Mouse (Mus musculus) B cell, adult 2 months (primary cell): Measurements from ENCODE around the gene Gm35315.
"Not testable (repeated sequence)": the region's sequence is repeated elsewhere in the genome, so short reads cannot be mapped to it uniquely, and the experiment has no call there.

ENCODE experiments used
- DNase-seq, 2 experiments: peaks; one replicate each; pipeline ENCODE4 v3.0.0; 2022

Gm35315 gene

DNA sequence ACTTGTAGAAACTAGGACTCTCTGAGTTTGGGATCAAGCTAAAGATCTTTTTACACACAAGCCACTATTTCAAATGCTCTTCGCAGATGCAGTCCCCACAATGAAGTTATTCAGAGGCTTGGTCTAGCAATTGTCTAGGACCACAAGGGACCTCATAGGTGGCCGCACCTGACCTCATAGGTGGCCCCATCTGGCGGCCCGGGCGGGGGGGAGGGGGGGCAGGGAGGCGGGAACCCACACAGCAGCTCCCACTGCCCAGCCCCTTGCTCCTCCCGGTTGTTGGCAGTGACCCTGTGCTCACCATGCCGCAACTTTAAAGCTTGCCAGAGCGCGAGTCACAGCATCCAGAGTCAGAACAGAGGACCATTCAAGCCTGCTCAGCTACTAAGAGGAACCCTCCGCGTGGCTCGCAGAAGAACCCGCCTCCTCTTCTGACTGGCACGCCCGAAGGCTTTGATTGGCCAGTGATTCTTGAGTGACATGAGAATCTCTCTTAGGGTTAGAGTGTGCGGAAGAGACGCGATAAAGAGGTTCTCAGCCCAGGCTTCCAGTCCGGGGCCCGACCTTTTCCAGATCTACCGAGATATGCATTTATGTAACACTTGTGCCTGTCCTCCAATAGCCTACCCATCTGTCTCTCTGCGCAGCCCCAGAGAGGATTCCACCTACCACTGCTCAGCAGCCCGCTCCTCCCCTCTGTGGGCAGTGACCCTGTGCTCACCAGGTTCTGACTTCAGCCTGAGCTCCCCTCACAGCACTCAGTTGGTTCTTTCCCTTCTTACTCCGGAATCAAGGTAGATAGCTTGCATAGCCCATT is at the start of gene Gm35315:
Gene Gm35315 (minus strand): TSS at position 391 of the 817 bp plus-strand sequence.
- peak; percentile 82 to 84 for DNase-seq

DNA sequence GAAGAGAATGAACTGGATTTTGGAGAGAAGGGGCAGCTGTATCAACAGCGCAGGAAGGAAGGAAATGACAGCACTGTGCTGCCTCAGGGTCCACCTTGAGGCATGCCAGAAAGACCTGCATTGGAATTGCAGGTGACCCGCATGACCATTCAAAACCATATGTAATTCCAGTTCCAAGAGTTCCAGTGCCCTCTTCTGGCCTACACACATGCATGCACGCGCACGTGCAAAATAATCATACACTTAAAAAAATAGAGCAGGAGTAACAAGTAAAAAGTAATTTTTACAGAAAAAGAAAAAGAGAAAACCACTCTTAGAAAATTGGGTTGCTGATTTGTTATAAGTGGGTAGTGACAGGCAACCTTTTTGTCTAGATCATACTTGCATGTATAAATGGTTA is 48.8 kb upstream of the Gm35315 start:
- DNase-seq = peak; percentile 25 to 33

DNA sequence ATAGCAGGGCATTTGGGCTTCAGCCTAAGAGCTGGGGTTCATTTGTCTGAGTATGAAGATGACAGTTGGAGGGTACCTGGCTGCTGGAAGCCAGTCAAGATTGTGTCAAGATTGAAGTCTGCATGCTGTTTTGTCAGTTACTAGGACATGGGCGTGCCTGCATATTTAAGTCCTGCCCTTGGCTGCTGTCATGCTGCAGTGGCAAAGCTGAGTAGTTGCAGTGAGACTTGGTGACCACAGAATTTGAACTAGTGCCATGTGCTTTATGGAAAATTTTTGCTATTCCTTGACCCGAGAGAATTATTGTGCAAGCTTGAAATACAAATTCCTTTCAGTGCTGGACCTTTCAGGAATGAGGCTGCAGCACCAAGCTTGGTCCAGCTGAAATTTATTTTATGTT is 48.1 kb upstream of the Gm35315 start:
- no peak for DNase-seq

DNA sequence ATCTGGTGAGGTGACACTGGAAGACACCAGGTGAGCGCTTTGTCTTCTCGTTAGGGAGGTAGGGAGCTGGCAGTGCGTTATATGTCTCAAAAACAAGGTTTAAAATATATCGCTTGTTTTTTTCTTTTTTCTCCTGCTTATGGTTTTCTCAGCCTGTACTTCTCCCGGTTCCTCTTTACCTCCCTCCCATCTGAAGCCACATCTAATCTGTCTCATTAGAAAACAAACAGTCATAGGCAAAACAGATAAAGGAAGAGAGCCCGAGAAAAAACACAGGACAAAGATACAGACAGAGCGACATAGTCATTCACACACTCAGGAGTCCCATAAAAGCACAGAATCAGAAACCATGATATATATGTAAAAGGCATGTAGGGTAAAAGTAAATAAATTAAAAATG is 46.2 kb upstream of the Gm35315 start:
- no peak for DNase-seq

DNA sequence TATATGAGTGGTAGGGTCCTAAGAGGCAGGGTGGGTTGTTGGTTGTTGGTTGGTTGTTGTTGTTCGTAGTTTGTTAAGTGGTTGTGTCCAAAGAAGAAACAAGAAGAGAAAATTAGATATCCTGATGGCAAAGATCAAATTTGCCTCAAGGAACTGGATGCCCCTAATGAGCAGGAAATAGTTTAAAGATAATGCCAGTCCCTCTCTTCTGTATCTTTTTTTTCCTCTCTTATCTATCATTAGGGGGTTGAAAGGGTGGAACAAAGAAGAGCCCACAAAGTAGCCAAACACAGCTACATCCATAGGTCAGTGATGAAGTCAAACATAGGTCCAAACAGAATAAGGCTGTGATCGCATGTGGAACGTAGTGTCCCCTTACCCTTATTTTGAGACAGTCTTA is 45.1 kb upstream of the Gm35315 start:
- no peak for DNase-seq

DNA sequence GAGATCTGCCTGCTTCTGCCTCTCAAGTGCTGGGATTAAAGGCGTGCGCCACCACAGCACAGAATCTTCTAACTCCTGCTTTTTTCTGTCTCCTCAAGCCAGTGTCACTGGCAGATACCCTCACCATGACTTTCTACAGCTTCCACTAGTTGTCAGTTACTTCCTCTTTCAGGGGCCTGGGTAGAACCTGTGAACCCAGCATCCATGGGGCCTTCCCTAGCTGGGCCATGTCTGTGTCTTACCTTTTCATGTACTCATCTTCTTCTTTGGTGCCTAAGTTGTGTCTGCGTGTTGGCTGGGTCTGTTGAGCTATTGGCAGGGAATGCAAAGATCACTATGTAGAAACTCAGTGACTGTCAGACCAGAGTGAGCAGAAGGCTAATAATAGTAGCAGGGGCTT is 43.6 kb upstream of the Gm35315 start:
- peak; percentile 5 to 38 for DNase-seq

DNA sequence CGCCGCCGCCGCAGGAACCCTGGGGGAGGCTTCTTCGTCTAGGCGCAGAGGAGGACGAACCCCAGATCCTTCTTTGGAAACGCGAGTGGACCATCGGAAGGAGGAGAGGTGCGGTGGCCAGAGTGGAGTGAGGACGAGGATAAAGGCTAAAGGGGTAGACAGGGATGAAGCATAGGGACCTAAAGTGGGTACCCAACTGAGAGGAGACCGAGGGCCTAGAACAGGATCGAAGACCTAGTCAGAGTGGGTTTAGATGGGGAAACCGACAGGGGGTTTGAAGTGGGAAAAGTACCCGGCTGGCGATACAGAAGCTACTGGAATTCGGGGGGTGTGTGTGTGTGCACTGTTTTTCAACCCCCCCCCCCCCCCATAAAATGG is 41.9 kb upstream of the Gm35315 start:
- no peak for DNase-seq

DNA sequence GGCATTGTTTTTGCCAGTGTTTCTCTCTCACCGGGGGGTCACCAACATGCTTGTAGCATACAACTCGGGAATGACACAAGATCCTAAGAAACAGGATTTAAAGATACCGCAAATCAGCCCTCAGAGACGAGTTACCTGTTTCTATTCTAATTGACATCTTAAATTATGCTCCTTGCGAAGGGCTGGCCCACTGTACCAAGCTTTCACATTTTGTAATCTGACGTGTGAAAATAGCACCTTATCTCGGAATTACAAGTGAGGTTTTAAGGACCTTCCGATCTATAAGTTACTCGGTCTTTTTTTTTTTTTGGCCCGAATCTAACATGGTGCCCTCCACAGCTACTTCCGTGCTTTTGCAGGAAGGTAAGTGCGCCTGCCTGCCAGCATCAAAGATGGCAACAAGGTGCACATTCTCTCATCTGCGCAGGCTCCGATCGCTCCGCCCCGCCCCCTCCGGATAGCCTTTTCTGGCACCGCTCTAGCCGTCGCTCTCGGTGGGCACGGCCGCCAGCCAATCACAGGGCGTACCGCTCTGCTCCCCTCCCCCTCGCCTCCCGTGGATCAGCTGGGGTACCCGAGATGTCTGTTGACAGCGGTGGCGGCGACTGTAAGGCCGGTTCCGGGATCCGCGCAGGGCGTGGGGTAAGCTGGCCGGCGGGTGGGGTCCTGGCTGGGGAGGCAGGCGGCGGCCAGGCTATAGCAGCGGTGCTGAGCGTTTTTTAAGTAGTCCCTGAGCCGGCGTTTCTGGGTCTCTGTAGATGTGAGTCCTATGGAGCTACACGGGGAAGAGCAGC is 41.3 kb upstream of the Gm35315 start, which contains the start of gene Chfr:
Gene Chfr (plus strand): TSS at position 550 of the 794 bp plus-strand sequence.
- peak; percentile 99 for DNase-seq

- DNase-seq = not testable (repeated sequence)
Observed at GRCm38 (mm10) chr5:110122380-110122779, 28.2 kb upstream of the Gm35315 start.

- DNase-seq = peak; percentile 82 to 84
Observed at GRCm38 (mm10) chr5:110109991-110110441, 15.8 kb upstream of the Gm35315 start, which contains the start of gene Zfp605. Gene Zfp605 (plus strand): TSS chr5:110110092.

GRCm38 (mm10) chr5:110108305-110108628 is 14.0 kb upstream of the Gm35315 start:
- DNase-seq = peak; percentile 94 to 96

- DNase-seq = peak; percentile 86
Observed at GRCm38 (mm10) chr5:110107581-110108304, 13.5 kb upstream of the Gm35315 start, which contains the start of gene Gtpbp6. Gene Gtpbp6 (minus strand): TSS chr5:110108197.

DNA sequence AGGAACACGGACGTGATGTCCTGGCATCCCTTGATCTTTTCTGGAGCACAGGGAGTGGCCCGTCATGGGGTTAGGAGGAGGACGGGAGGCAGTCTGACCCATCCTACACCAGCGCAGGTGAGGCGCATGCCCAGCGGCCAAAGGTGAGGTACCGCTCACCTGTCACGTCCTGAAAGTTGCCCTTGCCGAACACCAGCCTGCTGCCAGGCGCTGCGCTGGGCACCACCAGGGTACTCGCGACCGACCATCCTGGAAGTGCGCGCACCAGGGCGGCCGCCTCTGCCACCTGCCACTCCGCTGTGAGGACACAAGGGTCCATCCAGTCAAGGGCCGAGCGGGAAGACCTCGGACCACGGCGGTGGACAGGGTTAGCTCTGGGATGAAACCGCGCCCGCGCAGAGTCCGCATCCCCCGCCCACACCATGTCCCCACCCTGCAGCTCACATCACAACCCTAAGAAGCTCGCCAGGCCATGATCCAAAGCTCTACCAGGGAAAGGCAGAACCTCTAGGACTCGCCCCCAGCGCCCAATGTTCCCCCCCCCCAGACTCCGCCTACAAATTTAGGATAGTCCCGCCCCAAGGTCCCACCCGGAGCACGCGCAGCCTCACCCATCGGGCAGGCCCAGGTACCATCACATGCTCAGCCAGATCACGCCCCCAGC is 12.8 kb upstream of the Gm35315 start:
- peak; percentile 17 to 24 for DNase-seq

GRCm38 (mm10) chr5:110106140-110106871 is 12.1 kb upstream of the Gm35315 start:
- peak in 1 of 2 experiments; percentile 2 for DNase-seq

DNA sequence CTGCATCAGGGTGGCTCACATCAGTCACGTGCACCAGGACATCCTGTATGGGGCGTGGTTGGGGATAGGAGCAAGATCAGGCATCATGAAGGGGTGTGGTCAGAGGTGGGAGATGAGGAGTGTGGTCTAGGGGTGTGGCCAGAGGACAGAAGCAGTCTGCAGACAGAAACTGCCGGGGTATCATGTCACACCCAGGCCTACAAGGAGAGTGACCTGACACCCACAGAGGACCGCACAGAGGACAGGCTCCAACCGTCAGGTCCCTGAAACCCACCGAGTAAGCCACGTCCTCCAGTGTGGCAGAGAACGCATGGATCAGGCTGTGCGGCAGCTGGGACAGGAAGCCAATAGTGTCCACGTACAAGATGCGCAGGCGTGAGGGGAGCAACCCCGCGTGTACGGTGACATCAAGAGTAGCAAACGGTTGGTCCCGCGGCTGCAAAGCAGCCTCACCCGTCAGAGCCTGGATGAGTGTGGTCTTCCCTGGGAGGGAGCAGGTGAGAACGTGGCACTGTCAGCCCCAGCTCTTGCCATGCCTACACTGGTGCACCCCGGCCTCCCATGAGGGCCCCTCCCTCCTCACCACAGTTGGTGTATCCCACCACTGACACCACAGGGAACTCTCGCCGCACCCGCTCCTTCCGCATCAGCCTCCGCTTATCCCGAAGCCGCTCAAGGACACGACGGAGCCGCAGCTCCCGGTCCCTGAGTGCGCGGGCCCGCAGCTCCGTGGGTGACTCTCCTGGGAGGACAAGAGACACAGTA is 10.6 kb upstream of the Gm35315 start:
- no peak for DNase-seq

DNA sequence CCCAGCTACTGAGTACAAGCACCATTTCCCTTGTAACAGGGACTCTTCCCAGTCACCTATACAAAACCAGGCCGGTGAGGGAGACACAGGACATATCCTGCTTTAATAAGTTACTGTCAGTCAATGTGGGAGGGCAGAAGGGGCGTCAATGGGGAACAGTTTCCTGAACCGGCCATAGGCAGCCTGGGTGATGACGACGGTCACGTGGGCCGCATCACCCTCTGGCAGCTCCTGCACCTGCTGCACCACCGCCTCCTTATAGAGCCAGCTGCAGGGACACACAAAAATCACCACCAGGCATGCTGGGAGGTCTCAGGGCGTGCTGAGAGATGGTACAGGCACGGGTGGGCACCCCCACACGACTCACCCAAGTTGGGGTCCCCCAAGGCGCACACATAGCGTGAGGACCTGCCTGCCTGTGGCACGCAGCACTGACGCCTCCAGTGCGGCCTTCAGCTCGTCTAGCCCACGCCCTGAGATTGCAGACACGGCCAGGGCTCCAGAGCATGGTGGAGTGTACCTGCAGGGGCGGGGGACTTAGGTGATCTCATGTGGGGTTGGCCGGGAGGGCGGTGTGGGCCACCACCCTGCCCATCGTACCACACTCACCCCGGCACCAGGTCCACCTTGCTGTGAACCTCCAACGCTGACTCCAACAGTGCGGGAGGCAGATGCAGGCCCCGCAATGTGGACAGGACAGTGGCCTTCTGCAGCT is 9.8 kb upstream of the Gm35315 start:
- no peak for DNase-seq

DNA sequence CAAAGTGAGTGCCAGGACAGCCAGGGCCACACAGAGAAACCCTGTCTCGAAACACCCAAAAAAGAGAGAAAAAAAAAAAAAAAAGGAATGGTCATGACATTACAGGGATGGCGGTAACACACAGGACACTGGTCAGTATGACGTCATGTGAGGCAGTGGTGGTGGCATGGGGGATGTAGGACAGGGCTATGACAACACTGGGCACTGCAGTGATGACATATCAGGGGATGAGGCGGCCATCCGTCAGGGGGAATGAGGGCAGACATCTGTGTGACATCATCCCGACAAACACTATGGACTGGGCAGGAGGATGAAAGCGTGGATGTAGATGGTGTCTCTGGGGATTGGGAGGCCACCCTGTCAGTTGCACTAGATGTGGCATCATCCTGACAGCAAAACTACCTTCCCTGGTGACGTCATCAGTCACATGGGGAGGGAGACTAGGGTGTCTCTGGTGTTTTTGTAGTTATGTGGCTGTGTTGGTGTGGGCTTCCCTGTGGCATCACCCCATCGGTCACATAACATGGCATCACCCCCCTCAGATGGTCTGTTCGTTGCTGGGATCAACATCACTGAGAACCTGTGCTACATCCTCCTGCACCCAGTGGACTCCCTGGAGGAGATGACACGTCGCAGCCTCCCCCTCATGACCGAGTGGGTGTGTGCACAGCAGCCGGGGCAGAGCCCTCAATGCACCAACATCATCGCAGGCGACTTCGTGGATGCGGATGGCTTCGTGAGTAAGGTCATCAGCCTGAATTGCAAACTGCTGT is 8.8 kb upstream of the Gm35315 start:
- no peak for DNase-seq

GRCm38 (mm10) chr5:110102429-110102828 is 8.2 kb upstream of the Gm35315 start:
- DNase-seq = no peak

- DNase-seq = peak; percentile 61 to 70
Observed at GRCm38 (mm10) chr5:110101716-110102347, 7.6 kb upstream of the Gm35315 start.
